Mouse (Mus musculus) brain, embryonic 18.5 days (tissue): Measurements from ENCODE around the gene Nek4.
A peak's percentile ranks its signal among the peaks of the same experiment; 100 is the strongest.

Source experiments
- DNase-seq: peaks from one replicate; pipeline ENCODE4 v3.0.0-alpha.2; 2012; ENCODE audit warnings: low read depth, low spot score

Gene Nek4

GRCm38 (mm10) chr14:30960366-30960765, 9.2 kb downstream of the Nek4 start:
- no peak for DNase-seq

GRCm38 (mm10) chr14:30974204-30974603, 23.0 kb downstream of the Nek4 start:
- DNase-seq = no peak

- DNase-seq = no peak
Observed at GRCm38 (mm10) chr14:30976222-30976621, 25.0 kb downstream of the Nek4 start.

GRCm38 (mm10) chr14:30996417-30996816, 45.2 kb downstream of the Nek4 start:
- no peak for DNase-seq

GRCm38 (mm10) chr14:31000356-31000755, 49.2 kb downstream of the Nek4 start:
- no peak for DNase-seq

GRCm38 (mm10) chr14:31000816-31001306, 49.7 kb downstream of the Nek4 start:
- no peak for DNase-seq

- DNase-seq = peak; percentile 67
Observed at GRCm38 (mm10) chr14:31001307-31002205, 50.4 kb downstream of the Nek4 start, which contains the start of the genes Glt8d1 and Spcs1. Glt8d1 (plus strand) TSS chr14:31001400. Spcs1 (minus strand) TSS chr14:31001672.

GRCm38 (mm10) chr14:31004527-31004926, 53.4 kb downstream of the Nek4 start:
- DNase-seq = no peak

- no peak for DNase-seq
Observed at GRCm38 (mm10) chr14:31006779-31007178, 55.6 kb downstream of the Nek4 start.

- DNase-seq = no peak
Observed at GRCm38 (mm10) chr14:31011588-31011987, 60.4 kb downstream of the Nek4 start.

GRCm38 (mm10) chr14:31013928-31014327, 62.8 kb downstream of the Nek4 start:
- no peak for DNase-seq

- DNase-seq = no peak
Observed at GRCm38 (mm10) chr14:31016063-31016462, 64.9 kb downstream of the Nek4 start.

- no peak for DNase-seq
Observed at GRCm38 (mm10) chr14:31017854-31018253, 66.7 kb downstream of the Nek4 start.

- peak; percentile 88 for DNase-seq
Observed at GRCm38 (mm10) chr14:31018860-31019291, 67.7 kb downstream of the Nek4 start, which contains the start of the genes Pbrm1 and Gnl3. Pbrm1 (plus strand) TSS chr14:31019138. Gnl3 (minus strand) TSS chr14:31019152.

GRCm38 (mm10) chr14:31019331-31020205, 68.4 kb downstream of the Nek4 start:
- DNase-seq = peak; percentile 26

- no peak for DNase-seq
Observed at GRCm38 (mm10) chr14:31022579-31022978, 71.4 kb downstream of the Nek4 start.

- DNase-seq = no peak
Observed at GRCm38 (mm10) chr14:31025785-31026184, 74.6 kb downstream of the Nek4 start.
